Mouse (Mus musculus): ENCODE measurements at regions not wholly inside any gene's neighbourhood (a gene's known extent, or its start where the extent isn't known, plus 50 kb on each side); places are given as distances from the start of the nearest gene placed in this dataset.

DNA sequence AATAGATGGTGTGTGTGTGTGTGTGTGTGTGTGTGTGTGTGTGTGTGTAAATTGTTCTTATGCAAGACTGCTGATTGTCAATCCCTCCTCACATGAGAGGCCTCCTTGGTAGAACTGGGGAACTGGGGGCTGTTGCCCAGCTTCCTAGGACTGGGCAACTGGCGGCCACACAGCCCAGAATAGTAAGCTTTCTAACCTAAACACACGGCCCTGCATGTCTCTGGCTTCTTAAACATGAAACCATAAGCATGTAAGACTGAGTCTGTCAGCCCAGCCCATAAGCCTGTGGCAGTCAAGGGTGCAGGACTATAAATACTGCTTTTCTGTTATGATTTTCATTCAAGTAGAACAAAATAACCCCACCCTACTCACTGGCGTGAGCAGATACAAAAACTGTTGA is 60.7 kb downstream of the Ifng start:
- ATAC-seq (ENCODE audit: low FRiP score), result no peak

DNA sequence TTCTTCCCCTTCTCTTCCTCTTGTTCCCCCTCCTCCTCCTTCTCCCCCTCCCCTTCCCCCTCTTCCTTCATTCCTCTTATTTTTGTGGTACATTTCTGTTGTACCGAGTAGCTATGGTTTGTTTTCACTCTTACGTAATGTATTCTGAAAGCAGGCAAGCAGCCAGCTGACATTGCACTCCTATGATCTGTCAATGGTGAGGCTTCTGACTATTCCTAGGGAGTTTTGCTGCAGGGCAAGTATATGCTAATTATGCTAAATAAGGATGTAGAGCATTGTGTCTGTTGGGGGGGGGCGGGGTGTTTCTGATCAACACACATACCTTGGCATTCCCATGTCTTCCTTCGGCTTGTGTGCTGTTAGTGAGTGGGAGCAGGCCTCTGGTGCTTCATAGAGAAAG is 64.0 kb downstream of the Ifng start:
- Histone ChIP-seq H3K4me3 (ENCODE audit: low read depth, low read length) (no peak overlapping the region), H3K9me3 (ENCODE audit: control insufficient read depth, low read length) (no peaks in the 10 kb centered on the region), H3K36me3 (ENCODE audit: control insufficient read depth, insufficient read depth, low read length) (no peaks in the 10 kb centered on the region), H3K27ac (ENCODE audit: low read depth, low read length) (no peak overlapping the region), H3K27me3 (ENCODE audit: control insufficient read depth, insufficient read depth, low read length) (no peaks in the 10 kb centered on the region), H3K4me1 (replicated peaks; ENCODE audit: control insufficient read depth, insufficient read depth, low read length) (no peaks in the 10 kb centered on the region), H3K9ac (ENCODE audit: low read depth, low read length) (no peak overlapping the region), H3K4me2 (replicated peaks; ENCODE audit: low read depth, low read length) (no peak overlapping the region)
- DNase-seq (ENCODE audit: low spot score), result peak; percentile 10
- ATAC-seq (ENCODE audit: low FRiP score), result no peak
- WGBS, result 66% methylated on average over 4 of the region's 4 CpGs

More for the DNA sequence above, 60.7 kb downstream of the Ifng start:
- H3K27me3 ChIP-seq (ENCODE audit: control insufficient read depth, insufficient read depth, low read length), result no peaks in the 10 kb centered on the region
- no peak overlapping the region for H3K9ac ChIP-seq (ENCODE audit: low read depth, low read length)
- no peaks in the 10 kb centered on the region for H3K36me3 ChIP-seq (ENCODE audit: control insufficient read depth, insufficient read depth, low read length)
- WGBS, result 90% methylated on average over 3 of the region's 3 CpGs
- H3K27ac ChIP-seq (ENCODE audit: low read depth, low read length), result no peak overlapping the region
- no peaks in the 10 kb centered on the region for H3K4me1 ChIP-seq (replicated peaks; ENCODE audit: control insufficient read depth, insufficient read depth, low read length)
- no peak for DNase-seq (ENCODE audit: low spot score)
- no peak overlapping the region for H3K4me3 ChIP-seq (ENCODE audit: low read depth, low read length)
- H3K4me2 ChIP-seq (replicated peaks; ENCODE audit: low read depth, low read length), result no peak overlapping the region
- H3K9me3 ChIP-seq (ENCODE audit: control insufficient read depth, low read length), result no peaks in the 10 kb centered on the region

DNA sequence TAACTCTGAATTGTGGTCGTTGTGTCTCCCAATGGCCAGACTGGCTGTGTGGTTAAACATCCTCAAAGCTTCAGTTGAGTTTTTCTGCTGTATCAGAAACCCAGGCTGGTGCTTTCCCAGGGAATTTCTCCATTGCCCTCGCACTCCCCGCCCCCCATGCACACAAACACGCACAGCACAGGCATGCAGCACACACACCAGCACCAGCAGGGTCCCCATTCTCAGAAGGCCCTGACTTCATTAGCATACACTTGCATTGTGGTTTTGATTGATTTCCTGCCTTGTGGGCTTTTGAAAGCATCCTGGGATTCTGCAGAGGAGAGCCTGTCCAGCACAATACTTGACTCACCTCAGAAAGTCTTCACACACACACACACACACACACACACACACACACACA is 65.3 kb downstream of the Ifng start:
- H3K4me1 ChIP-seq (replicated peaks; ENCODE audit: control insufficient read depth, insufficient read depth, low read length), result no peaks in the 10 kb centered on the region
- no peaks in the 10 kb centered on the region for H3K27me3 ChIP-seq (ENCODE audit: control insufficient read depth, insufficient read depth, low read length)
- no peaks in the 10 kb centered on the region for H3K36me3 ChIP-seq (ENCODE audit: control insufficient read depth, insufficient read depth, low read length)
- peak; percentile 91 for ATAC-seq (ENCODE audit: low FRiP score)
- H3K4me2 ChIP-seq (replicated peaks; ENCODE audit: low read depth, low read length), result no peak overlapping the region
- no peak overlapping the region for H3K4me3 ChIP-seq (ENCODE audit: low read depth, low read length)
- H3K9ac ChIP-seq (ENCODE audit: low read depth, low read length), result no peak overlapping the region
- H3K9me3 ChIP-seq (ENCODE audit: control insufficient read depth, low read length), result no peaks in the 10 kb centered on the region
- H3K27ac ChIP-seq (ENCODE audit: low read depth, low read length), result no peak overlapping the region
- 31% methylated on average over 4 of the region's 4 CpGs for WGBS
- peak; percentile 44 for DNase-seq (ENCODE audit: low spot score)

DNA sequence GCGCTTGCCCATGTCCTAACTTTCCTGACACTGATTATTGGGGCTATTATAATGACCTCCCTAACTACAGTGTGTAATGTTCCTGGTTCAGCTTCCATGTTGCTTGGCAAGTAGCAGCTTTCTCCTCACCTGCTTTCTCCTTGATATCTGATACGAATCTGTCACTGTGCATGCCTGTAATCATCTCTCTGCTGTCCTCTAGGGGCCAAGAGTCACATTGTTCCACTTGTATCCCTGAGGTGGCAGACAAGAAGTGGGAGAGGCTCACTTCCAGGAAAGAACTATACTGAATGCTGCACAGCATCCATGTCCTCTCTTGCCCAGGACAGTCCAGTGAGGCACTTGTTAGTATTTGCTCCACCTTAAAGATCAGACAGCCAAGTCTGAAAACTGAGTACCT is 66.8 kb downstream of the Ifng start:
- 64% methylated on average over 2 of the region's 2 CpGs for WGBS
- Histone ChIP-seq H3K36me3 (ENCODE audit: control insufficient read depth, insufficient read depth, low read length) (no peaks in the 10 kb centered on the region), H3K27me3 (ENCODE audit: control insufficient read depth, insufficient read depth, low read length) (no peaks in the 10 kb centered on the region), H3K9me3 (ENCODE audit: control insufficient read depth, low read length) (no peaks in the 10 kb centered on the region), H3K27ac (ENCODE audit: low read depth, low read length) (no peak overlapping the region), H3K4me2 (replicated peaks; ENCODE audit: low read depth, low read length) (no peak overlapping the region), H3K4me3 (ENCODE audit: low read depth, low read length) (no peak overlapping the region), H3K4me1 (replicated peaks; ENCODE audit: control insufficient read depth, insufficient read depth, low read length) (no peaks in the 10 kb centered on the region), H3K9ac (ENCODE audit: low read depth, low read length) (no peak overlapping the region)
- DNase-seq (ENCODE audit: low spot score) (peak; percentile 13), ATAC-seq (ENCODE audit: low FRiP score) (peak; percentile 31; the same call in 1 of the 2 replicates)

DNA sequence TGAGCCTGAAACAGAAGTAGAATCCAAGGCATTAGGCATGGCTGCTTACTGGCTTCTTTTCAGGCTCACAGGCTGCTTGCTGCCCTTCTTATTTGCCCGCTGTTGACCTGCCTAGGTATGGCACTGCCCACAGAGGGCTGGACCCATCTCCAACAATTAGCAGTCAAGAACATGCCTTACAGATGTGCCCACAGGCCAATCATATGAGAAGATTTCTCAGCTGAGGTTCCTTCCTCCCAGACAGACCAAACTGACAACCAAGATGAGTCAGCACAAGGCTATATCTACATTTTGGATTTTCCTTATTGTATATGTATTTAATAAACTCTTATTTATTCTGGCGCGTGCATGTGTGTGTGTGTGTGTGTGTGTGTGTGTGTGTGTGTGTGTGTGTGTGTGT is 76.0 kb downstream of the Ifng start:
- H3K4me2 ChIP-seq (replicated peaks; ENCODE audit: low read depth, low read length), result no peak overlapping the region
- H3K4me1 ChIP-seq (replicated peaks; ENCODE audit: control insufficient read depth, insufficient read depth, low read length), result no peaks in the 10 kb centered on the region
- H3K27me3 ChIP-seq (ENCODE audit: control insufficient read depth, insufficient read depth, low read length), result no peaks in the 10 kb centered on the region
- 93% methylated on average over 3 of the region's 3 CpGs for WGBS
- no peak overlapping the region for H3K27ac ChIP-seq (ENCODE audit: low read depth, low read length)
- H3K9ac ChIP-seq (ENCODE audit: low read depth, low read length), result no peak overlapping the region
- H3K36me3 ChIP-seq (ENCODE audit: control insufficient read depth, insufficient read depth, low read length), result no peaks in the 10 kb centered on the region
- H3K4me3 ChIP-seq (ENCODE audit: low read depth, low read length), result no peak overlapping the region
- DNase-seq (ENCODE audit: low spot score), result no peak
- H3K9me3 ChIP-seq (ENCODE audit: control insufficient read depth, low read length), result no peaks in the 10 kb centered on the region
- ATAC-seq (ENCODE audit: low FRiP score), result no peak

DNA sequence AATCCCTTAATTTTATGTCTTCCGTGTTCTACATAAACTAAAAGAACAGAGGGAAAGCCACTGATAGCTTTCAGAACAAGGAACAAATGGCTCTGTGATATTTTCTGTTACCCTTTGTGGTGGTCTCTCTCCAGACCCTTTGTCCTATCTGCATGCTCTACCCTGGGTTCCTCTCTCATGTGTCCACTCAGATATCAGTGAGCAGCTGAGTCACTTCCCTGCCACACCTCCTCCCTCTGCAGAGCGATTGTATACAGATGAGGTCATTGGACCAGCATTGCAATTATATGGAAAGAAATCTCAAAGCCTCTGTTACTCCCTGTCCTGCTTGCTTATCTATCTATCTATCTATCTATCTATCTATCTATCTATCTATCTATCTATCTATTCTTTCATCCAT is 77.1 kb downstream of the Ifng start:
- 86% methylated on average over 2 of the region's 2 CpGs for WGBS
- no peak for ATAC-seq (ENCODE audit: low FRiP score)
- no peaks in the 10 kb centered on the region for H3K36me3 ChIP-seq (ENCODE audit: control insufficient read depth, insufficient read depth, low read length)

DNA sequence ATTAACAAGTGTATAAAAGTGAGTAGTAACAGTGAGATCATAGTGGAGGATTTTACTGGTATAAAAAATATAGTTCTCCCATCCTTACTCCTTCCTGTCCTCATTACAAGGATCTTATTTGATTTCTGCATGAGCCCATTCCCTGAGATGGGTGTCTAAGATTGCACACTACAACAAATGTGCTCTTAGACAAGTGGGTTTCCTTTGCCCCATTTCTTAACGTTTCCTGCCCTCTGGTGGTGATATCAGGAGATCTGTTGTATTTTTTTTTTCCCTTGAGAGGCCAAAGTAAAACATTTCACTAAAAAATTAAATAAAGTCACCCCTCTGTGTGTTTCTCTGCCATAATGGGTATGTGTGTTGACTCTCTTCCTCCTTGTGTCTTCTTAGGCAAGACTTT is 105.1 kb downstream of the Ifng start:
- DNase-seq (ENCODE audit: low spot score) (peak; percentile 46), ATAC-seq (ENCODE audit: low FRiP score) (no peak)
- H3K27me3 ChIP-seq (ENCODE audit: control insufficient read depth, insufficient read depth, low read length), result no peaks in the 10 kb centered on the region
- H3K36me3 ChIP-seq (ENCODE audit: control insufficient read depth, insufficient read depth, low read length), result no peaks in the 10 kb centered on the region
- no peaks in the 10 kb centered on the region for H3K4me1 ChIP-seq (replicated peaks; ENCODE audit: control insufficient read depth, insufficient read depth, low read length)
- 11% methylated on average over 1 of the region's 1 CpGs for WGBS
- H3K27ac ChIP-seq (ENCODE audit: low read depth, low read length), result no peak overlapping the region
- no peak overlapping the region for H3K4me3 ChIP-seq (ENCODE audit: low read depth, low read length)
- no peak overlapping the region for H3K4me2 ChIP-seq (replicated peaks; ENCODE audit: low read depth, low read length)
- H3K9me3 ChIP-seq (ENCODE audit: control insufficient read depth, low read length), result no peaks in the 10 kb centered on the region
- H3K9ac ChIP-seq (ENCODE audit: low read depth, low read length), result no peak overlapping the region

More for the DNA sequence above, 77.1 kb downstream of the Ifng start:
- DNase-seq (ENCODE audit: low spot score), result no peak
- Histone ChIP-seq H3K27ac (ENCODE audit: low read depth, low read length) (no peak overlapping the region), H3K27me3 (ENCODE audit: control insufficient read depth, insufficient read depth, low read length) (no peaks in the 10 kb centered on the region), H3K9me3 (ENCODE audit: control insufficient read depth, low read length) (no peaks in the 10 kb centered on the region), H3K4me1 (replicated peaks; ENCODE audit: control insufficient read depth, insufficient read depth, low read length) (no peaks in the 10 kb centered on the region), H3K4me3 (ENCODE audit: low read depth, low read length) (no peak overlapping the region), H3K4me2 (replicated peaks; ENCODE audit: low read depth, low read length) (no peak overlapping the region), H3K9ac (ENCODE audit: low read depth, low read length) (no peak overlapping the region)

DNA sequence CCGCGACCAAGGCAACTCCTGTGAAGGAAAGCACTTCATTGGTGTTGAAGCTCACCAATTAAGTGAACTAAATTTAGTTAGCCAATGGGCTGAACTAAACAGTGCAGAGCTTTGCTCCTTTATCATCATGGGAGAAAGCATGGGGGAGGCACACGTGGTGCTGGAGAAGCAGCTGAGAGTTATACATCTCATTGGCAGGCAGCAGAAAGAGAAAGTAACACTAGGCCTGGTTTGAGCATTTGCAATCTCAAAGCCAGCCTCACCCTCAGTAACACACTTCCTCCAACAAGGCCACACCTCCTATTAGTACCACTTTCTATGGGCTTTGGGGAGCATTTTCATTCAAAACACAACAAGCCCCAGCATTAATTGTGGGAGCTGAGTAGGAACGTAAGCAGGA is 109.4 kb downstream of the Ifng start:
- no peak overlapping the region for H3K27ac ChIP-seq (ENCODE audit: low read depth, low read length)
- DNase-seq (ENCODE audit: low spot score) (no peak), ATAC-seq (ENCODE audit: low FRiP score) (no peak)
- no peak overlapping the region for H3K4me3 ChIP-seq (ENCODE audit: low read depth, low read length)
- no peaks in the 10 kb centered on the region for H3K9me3 ChIP-seq (ENCODE audit: control insufficient read depth, low read length)
- no peaks in the 10 kb centered on the region for H3K36me3 ChIP-seq (ENCODE audit: control insufficient read depth, insufficient read depth, low read length)
- WGBS, result 82% methylated on average over 4 of the region's 4 CpGs
- H3K27me3 ChIP-seq (ENCODE audit: control insufficient read depth, insufficient read depth, low read length), result no peaks in the 10 kb centered on the region
- H3K4me2 ChIP-seq (replicated peaks; ENCODE audit: low read depth, low read length), result no peak overlapping the region
- no peak overlapping the region for H3K9ac ChIP-seq (ENCODE audit: low read depth, low read length)
- no peaks in the 10 kb centered on the region for H3K4me1 ChIP-seq (replicated peaks; ENCODE audit: control insufficient read depth, insufficient read depth, low read length)

DNA sequence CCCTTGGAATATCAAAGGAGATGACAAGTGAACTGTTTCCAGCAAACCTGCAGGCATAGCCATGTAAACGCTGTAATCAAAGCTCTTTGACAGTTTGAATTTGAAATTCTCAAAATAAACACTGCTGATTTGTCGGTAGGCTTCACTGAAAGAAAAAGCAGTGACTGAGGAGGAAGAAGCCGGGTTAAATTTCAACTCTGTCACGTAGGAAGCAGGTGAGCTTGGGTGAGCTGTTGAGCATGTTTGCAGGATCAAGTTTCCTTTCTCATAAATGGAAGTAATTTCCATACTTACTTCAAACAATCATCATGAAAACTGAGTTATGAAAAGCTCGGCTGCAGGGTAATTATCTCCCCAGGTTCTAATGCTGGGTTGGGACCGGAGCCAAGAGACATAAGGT is 118.0 kb downstream of the Ifng start:
- Histone ChIP-seq H3K9me3 (ENCODE audit: control insufficient read depth, low read length) (no peaks in the 10 kb centered on the region), H3K4me1 (replicated peaks; ENCODE audit: control insufficient read depth, insufficient read depth, low read length) (no peaks in the 10 kb centered on the region), H3K9ac (ENCODE audit: low read depth, low read length) (no peak overlapping the region), H3K27me3 (ENCODE audit: control insufficient read depth, insufficient read depth, low read length) (no peaks in the 10 kb centered on the region), H3K4me3 (ENCODE audit: low read depth, low read length) (no peak overlapping the region), H3K27ac (ENCODE audit: low read depth, low read length) (no peak overlapping the region), H3K4me2 (replicated peaks; ENCODE audit: low read depth, low read length) (no peak overlapping the region), H3K36me3 (ENCODE audit: control insufficient read depth, insufficient read depth, low read length) (no peaks in the 10 kb centered on the region)
- no peak for ATAC-seq (ENCODE audit: low FRiP score)
- 75% methylated on average over 6 of the region's 6 CpGs for WGBS
- DNase-seq (ENCODE audit: low spot score), result no peak
